Mouse (Mus musculus): ENCODE results near the gene Dip2b.

DNA sequence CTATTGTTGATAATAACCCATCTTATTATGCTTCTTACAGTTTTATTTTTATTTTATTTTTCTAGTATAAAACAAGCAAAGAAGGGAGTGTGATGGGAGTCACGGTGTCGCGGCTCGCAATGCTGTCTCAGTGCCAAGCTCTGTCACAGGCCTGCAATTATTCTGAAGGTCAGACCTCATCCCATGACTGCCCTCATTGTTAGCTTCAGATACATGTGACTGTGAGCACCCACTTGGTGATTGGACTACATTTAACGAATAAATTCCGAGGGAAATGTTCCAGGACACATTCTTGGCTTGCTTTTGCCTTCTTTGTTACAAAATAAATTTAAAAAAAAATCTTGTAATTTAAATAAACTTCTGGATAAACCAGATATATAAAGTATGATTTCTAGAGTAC, 129.3 kb downstream of the Dip2b start:
- TF ChIP-seq CTCF (IDR thresholded peaks at IDR 0.05; ENCODE audit: low read depth) (no peak), EP300 (IDR thresholded peaks at IDR 0.05; ENCODE audit: low read depth) (no peak)
